Mouse (Mus musculus) stomach, embryonic 15.5 days (tissue): ENCODE data around the gene Tmprss3. TPM values are rescaled to one million over a fixed set of nuclear protein-coding genes. Genes with fewer than 3 reads are reported as not detected.

Source experiments
- ATAC-seq: fragments of 200-750 bp; cut with Nextera tagmentation; 2 replicates; pipeline ENCODE4 v1.8.0; 2017; ENCODE audit warnings: low read depth, moderate number of reproducible peaks, moderate TSS enrichment; ENCODE audit not compliant: insufficient read depth, low FRiP score
- H3K27ac ChIP-seq: fragments of 300-500 bp; sonication (generic); 2 replicates; pipeline ENCODE4 v1.5.1; 2015; ENCODE audit warnings: mild to moderate bottlenecking, inconsistent platforms
- H3K27me3 ChIP-seq: fragments of 300-500 bp; sonication (generic); replicated peaks from 2 replicates; pipeline ENCODE4 v1.6.1; 2015; ENCODE audit warnings: inconsistent platforms
- H3K36me3 ChIP-seq: fragments of 300-500 bp; sonication (generic); 2 replicates; pipeline ENCODE4 v1.6.1; 2015; ENCODE audit warnings: inconsistent platforms
- H3K4me1 ChIP-seq: fragments of 300-500 bp; sonication (generic); 2 replicates; pipeline ENCODE4 v1.6.1; 2015; ENCODE audit warnings: inconsistent platforms
- H3K4me2 ChIP-seq: fragments of 300-500 bp; sonication (generic); 2 replicates; pipeline ENCODE4 v1.6.1; 2015; ENCODE audit warnings: mild to moderate bottlenecking, inconsistent platforms
- H3K4me3 ChIP-seq: fragments of 300-500 bp; sonication (generic); replicated peaks from 2 replicates; pipeline ENCODE4 v1.5.1; 2015; ENCODE audit warnings: inconsistent platforms
- H3K9ac ChIP-seq: fragments of 300-500 bp; sonication (generic); 2 replicates; pipeline ENCODE4 v1.6.1; 2015; ENCODE audit warnings: inconsistent platforms
- H3K9me3 ChIP-seq: fragments of 300-500 bp; sonication (generic); 2 replicates; pipeline ENCODE4 v1.6.1; 2016; ENCODE audit warnings: inconsistent platforms
- WGBS: fragments of 180-500 bp; shearing (Covaris S2); methylation state at CpG from one replicate; pipeline ENCODE4 v1.1.7; 2015; 5-methylcytosine and 5-hydroxymethylcytosine counted together
- polyA plus RNA-seq: library from polyadenylated mRNA; unstranded; fragments of >200 nt; fragmentation: Nextera tagmentation; extraction: Ambion mirVana; gene quantifications from 2 replicates; pipeline ENCODE4 v1.2.1, GENCODE M21; 2015

Tmprss3 gene
- polyA plus RNA-seq, 1 experiment from 2014 or later: 0.49 TPM

GRCm38 (mm10) chr17:31191825-31192224 lies 7.0 kb downstream of the Tmprss3 start:
- Histone ChIP-seq H3K4me3 (no peak overlapping the region), H3K9ac (no peak overlapping the region), H3K4me2 (no peak overlapping the region), H3K4me1 (no peaks in the 10 kb centered on the region), H3K9me3 (no peaks in the 10 kb centered on the region), H3K27me3 (no peaks in the 10 kb centered on the region), H3K36me3 (no peaks in the 10 kb centered on the region), H3K27ac (no peak overlapping the region)
- WGBS: 68% methylated on average over 8 of the region's 8 CpGs
- no peak for ATAC-seq

GRCm38 (mm10) chr17:31187370-31187769 lies 11.4 kb downstream of the Tmprss3 start:
- no peaks in the 10 kb centered on the region for H3K4me1 ChIP-seq
- H3K9ac ChIP-seq: no peak overlapping the region
- no peak overlapping the region for H3K4me3 ChIP-seq
- no peaks in the 10 kb centered on the region for H3K27me3 ChIP-seq
- H3K36me3 ChIP-seq: no peaks in the 10 kb centered on the region
- H3K27ac ChIP-seq: no peak overlapping the region
- WGBS: 21% methylated on average over 4 of the region's 4 CpGs
- no peak overlapping the region for H3K4me2 ChIP-seq
- no peak for ATAC-seq
- H3K9me3 ChIP-seq: no peaks in the 10 kb centered on the region

DNA sequence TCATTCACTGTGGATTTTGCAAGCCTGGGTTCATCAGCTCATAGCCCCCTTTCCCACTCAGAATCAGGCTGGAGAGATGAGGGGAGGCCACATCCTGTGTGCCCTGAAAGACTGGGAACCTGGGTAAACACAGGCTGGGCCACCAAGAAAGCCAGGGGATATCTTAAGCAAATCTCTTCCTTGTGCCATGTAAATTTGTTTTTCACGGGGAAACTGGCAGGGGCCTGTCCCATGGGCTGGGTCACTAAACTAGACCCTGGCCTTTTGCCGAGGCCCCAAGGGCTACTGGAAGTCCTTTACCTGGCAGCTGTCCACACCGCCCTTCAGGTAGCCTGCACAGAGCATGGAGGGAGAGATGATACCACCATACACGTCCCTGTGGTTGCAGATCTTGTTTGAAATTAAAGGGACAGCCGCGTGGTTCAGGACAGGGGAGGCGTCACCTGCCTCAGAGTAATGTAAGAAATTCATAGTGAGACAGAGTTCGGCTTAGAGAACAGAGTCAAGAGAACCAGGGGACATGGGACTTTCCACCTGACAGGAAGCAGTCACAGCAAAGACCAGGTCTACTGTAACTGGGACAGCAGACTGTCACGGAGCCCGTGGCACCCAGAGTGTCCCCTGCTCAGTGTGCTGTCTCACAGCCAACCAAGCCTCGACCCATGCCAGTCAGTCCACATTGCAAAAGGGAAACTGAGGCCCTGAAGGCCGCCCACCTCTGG lies 14.3 kb downstream of the Tmprss3 start:
- H3K36me3 ChIP-seq: no peaks in the 10 kb centered on the region
- H3K4me2 ChIP-seq: no peak overlapping the region
- peak overlapping the region; percentile 86 for H3K27ac ChIP-seq
- no peak overlapping the region for H3K9ac ChIP-seq
- 70% methylated on average over 12 of the region's 12 CpGs for WGBS
- H3K4me3 ChIP-seq: no peak overlapping the region
- ATAC-seq: peak; percentile 64
- H3K4me1 ChIP-seq: no peaks in the 10 kb centered on the region
- no peaks in the 10 kb centered on the region for H3K9me3 ChIP-seq
- no peaks in the 10 kb centered on the region for H3K27me3 ChIP-seq

- peak; percentile 83 for ATAC-seq
- H3K27ac ChIP-seq: peak overlapping the region; percentile 86
- no peaks in the 10 kb centered on the region for H3K36me3 ChIP-seq
- no peaks in the 10 kb centered on the region for H3K27me3 ChIP-seq
- no peaks in the 10 kb centered on the region for H3K4me1 ChIP-seq
- H3K9ac ChIP-seq: no peak overlapping the region
- WGBS: 48% methylated on average over 12 of the region's 12 CpGs
- no peak overlapping the region for H3K4me3 ChIP-seq
- no peak overlapping the region for H3K4me2 ChIP-seq
- H3K9me3 ChIP-seq: no peaks in the 10 kb centered on the region
These were observed 15.4 kb downstream of the Tmprss3 start for GRCm38 (mm10) chr17:31183180-31183974.

GRCm38 (mm10) chr17:31181490-31181889 lies 17.3 kb downstream of the Tmprss3 start:
- WGBS: 86% methylated on average over 4 of the region's 4 CpGs
- Histone ChIP-seq H3K4me1 (no peaks in the 10 kb centered on the region), H3K4me3 (no peak overlapping the region), H3K27ac (no peak overlapping the region), H3K4me2 (no peak overlapping the region), H3K9ac (no peak overlapping the region), H3K36me3 (no peaks in the 10 kb centered on the region), H3K27me3 (no peaks in the 10 kb centered on the region), H3K9me3 (no peaks in the 10 kb centered on the region)
- no peak for ATAC-seq

- no peak overlapping the region for H3K9ac ChIP-seq
- no peaks in the 10 kb centered on the region for H3K9me3 ChIP-seq
- no peak overlapping the region for H3K4me3 ChIP-seq
- no peaks in the 10 kb centered on the region for H3K4me1 ChIP-seq
- no peaks in the 10 kb centered on the region for H3K27me3 ChIP-seq
- WGBS: 87% methylated on average over 4 of the region's 4 CpGs
- no peak for ATAC-seq
- H3K27ac ChIP-seq: no peak overlapping the region
- H3K36me3 ChIP-seq: no peaks in the 10 kb centered on the region
- no peak overlapping the region for H3K4me2 ChIP-seq
These were observed 22.5 kb downstream of the Tmprss3 start for GRCm38 (mm10) chr17:31176321-31176720.

GRCm38 (mm10) chr17:31169796-31170195 lies 29.0 kb downstream of the Tmprss3 start:
- Histone ChIP-seq H3K9me3 (no peaks in the 10 kb centered on the region), H3K4me1 (0 out of 2 replicates have a peak, but pooled peaks cover 4% of the 10 kb centered on the region), H3K4me2 (no peak overlapping the region), H3K27me3 (no peaks in the 10 kb centered on the region), H3K9ac (no peak overlapping the region), H3K36me3 (no peaks in the 10 kb centered on the region), H3K27ac (peak overlapping the region; percentile 72), H3K4me3 (no peak overlapping the region)
- WGBS: 58% methylated on average over 5 of the region's 5 CpGs
- peak; percentile 90 for ATAC-seq

- no peaks in the 10 kb centered on the region for H3K27me3 ChIP-seq
- H3K4me3 ChIP-seq: no peak within 1 kb of the TSS; the same call in 1 of the 2 replicates
- H3K9ac ChIP-seq: no peak within 1 kb of the TSS
- H3K4me1 ChIP-seq: 0 out of 2 replicates have a peak, but pooled peaks cover 4% of the 10 kb centered on the region
- 70% methylated on average over 6 of the region's 6 CpGs for WGBS
- ATAC-seq: no peak
- H3K4me2 ChIP-seq: no peak within 1 kb of the TSS
- no peaks in the 10 kb centered on the region for H3K9me3 ChIP-seq
- H3K27ac ChIP-seq: no peak within 1 kb of the TSS
- H3K36me3 ChIP-seq: no peaks in the 10 kb centered on the region
These were observed 33.6 kb downstream of the Tmprss3 start, which contains the start of gene Tff1 for GRCm38 (mm10) chr17:31165127-31165526. Gene Tff1 (minus strand): TSS chr17:31165277.

GRCm38 (mm10) chr17:31163821-31164220 lies 35.0 kb downstream of the Tmprss3 start:
- Histone ChIP-seq H3K4me1 (no peaks in the 10 kb centered on the region), H3K27ac (no peak overlapping the region), H3K9me3 (no peaks in the 10 kb centered on the region), H3K9ac (no peak overlapping the region), H3K4me3 (no peak overlapping the region; the same call in 1 of the 2 replicates), H3K27me3 (no peaks in the 10 kb centered on the region), H3K36me3 (no peaks in the 10 kb centered on the region), H3K4me2 (no peak overlapping the region)
- ATAC-seq: no peak
- WGBS: 73% methylated on average over 2 of the region's 2 CpGs

- H3K4me1 ChIP-seq: no peaks in the 10 kb centered on the region
- H3K27ac ChIP-seq: no peak overlapping the region
- H3K36me3 ChIP-seq: no peaks in the 10 kb centered on the region
- H3K9ac ChIP-seq: no peak overlapping the region
- H3K4me3 ChIP-seq: no peak overlapping the region
- H3K27me3 ChIP-seq: no peaks in the 10 kb centered on the region
- no peak overlapping the region for H3K4me2 ChIP-seq
- 80% methylated on average over 12 of the region's 12 CpGs for WGBS
- no peaks in the 10 kb centered on the region for H3K9me3 ChIP-seq
- no peak for ATAC-seq
These were observed 36.2 kb downstream of the Tmprss3 start for GRCm38 (mm10) chr17:31162607-31163006.

GRCm38 (mm10) chr17:31160291-31160690 lies 38.5 kb downstream of the Tmprss3 start:
- no peak overlapping the region for H3K27ac ChIP-seq
- no peaks in the 10 kb centered on the region for H3K9me3 ChIP-seq
- no peaks in the 10 kb centered on the region for H3K36me3 ChIP-seq
- H3K4me1 ChIP-seq: no peaks in the 10 kb centered on the region
- no peak for ATAC-seq
- H3K4me2 ChIP-seq: no peak overlapping the region
- H3K4me3 ChIP-seq: no peak overlapping the region
- no peaks in the 10 kb centered on the region for H3K27me3 ChIP-seq
- H3K9ac ChIP-seq: no peak overlapping the region
- WGBS: 80% methylated on average over 4 of the region's 4 CpGs

- no peaks in the 10 kb centered on the region for H3K27me3 ChIP-seq
- no peak for ATAC-seq
- no peaks in the 10 kb centered on the region for H3K4me1 ChIP-seq
- no peak overlapping the region for H3K27ac ChIP-seq
- WGBS: 73% methylated on average over 6 of the region's 6 CpGs
- H3K9ac ChIP-seq: no peak overlapping the region
- H3K36me3 ChIP-seq: no peaks in the 10 kb centered on the region
- H3K4me3 ChIP-seq: no peak overlapping the region
- no peak overlapping the region for H3K4me2 ChIP-seq
- H3K9me3 ChIP-seq: no peaks in the 10 kb centered on the region
These were observed 40.9 kb downstream of the Tmprss3 start for GRCm38 (mm10) chr17:31157921-31158320.
